Mouse (Mus musculus) limb, embryonic 14.5 days (tissue): ENCODE measurements around the gene Bckdhb. TPM values are rescaled to one million over a fixed set of nuclear protein-coding genes. Genes with fewer than 3 reads are reported as not detected.

Experiments used
- ATAC-seq: fragments of 200-750 bp; cut with Nextera tagmentation; 2 replicates; pipeline ENCODE4 v1.8.0; 2017; ENCODE audit warnings: low read depth, moderate number of reproducible peaks, moderate TSS enrichment; ENCODE audit not compliant: low FRiP score
- DNase-seq: peaks from one replicate; pipeline ENCODE4 v3.0.0-alpha.2; 2015; ENCODE audit warnings: low spot score
- H3K27ac ChIP-seq: fragments of 300-500 bp; sonication (generic); replicated peaks from 2 replicates; pipeline ENCODE4 v1.5.1; 2014; ENCODE audit warnings: low read depth, mild to moderate bottlenecking, low read length, moderate library complexity, mixed read lengths
- H3K27me3 ChIP-seq: fragments of 300-500 bp; sonication (generic); 2 replicates; pipeline ENCODE4 v1.6.1; 2014; ENCODE audit warnings: low read length, mixed read lengths; ENCODE audit not compliant: control insufficient read depth, insufficient read depth
- H3K36me3 ChIP-seq: fragments of 300-500 bp; sonication (generic); 2 replicates; pipeline ENCODE4 v1.6.1; 2014; ENCODE audit warnings: mild to moderate bottlenecking, low read length, moderate library complexity, mixed read lengths; ENCODE audit not compliant: control insufficient read depth, insufficient read depth
- H3K4me1 ChIP-seq: fragments of 300-500 bp; sonication (generic); 2 replicates; pipeline ENCODE4 v1.6.1; 2014; ENCODE audit warnings: antibody characterized with exemption, low read length, mixed read lengths; ENCODE audit not compliant: control insufficient read depth, insufficient read depth
- H3K4me2 ChIP-seq: fragments of 300-500 bp; sonication (generic); replicated peaks from 2 replicates; pipeline ENCODE4 v1.6.1; 2014; ENCODE audit warnings: low read depth, mild to moderate bottlenecking, low read length, moderate library complexity; ENCODE audit not compliant: severe bottlenecking
- H3K4me3 ChIP-seq: fragments of 300-500 bp; sonication (generic); replicated peaks from 2 replicates; pipeline ENCODE4 v1.5.1; 2014; ENCODE audit warnings: low read length
- H3K9ac ChIP-seq: fragments of 300-500 bp; sonication (generic); 2 replicates; pipeline ENCODE4 v1.6.1; 2014; ENCODE audit warnings: mild to moderate bottlenecking, low read depth, low read length, moderate library complexity; ENCODE audit not compliant: severe bottlenecking
- H3K9me3 ChIP-seq: fragments of 300-500 bp; sonication (generic); 2 replicates; pipeline ENCODE4 v1.6.1; 2016; ENCODE audit warnings: low read length; ENCODE audit not compliant: control insufficient read depth
- POLR2A ChIP-seq: fragments of 200-500 bp; IDR thresholded peaks from 2 replicates; pipeline ENCODE4 v1.8.0; 2012; ENCODE audit warnings: inconsistent platforms, mild to moderate bottlenecking, moderate library complexity, borderline replicate concordance; ENCODE audit not compliant: insufficient read depth, insufficient read length; ENCODE audit errors: extremely low read depth
- WGBS: fragments of 180-500 bp; shearing (Covaris S2); extraction: QIAGEN DNeasy Blood & Tissue Kit; methylation state at CpG from one replicate; pipeline ENCODE4 v1.1.7; 2014; 5-methylcytosine and 5-hydroxymethylcytosine counted together
- polyA plus RNA-seq, 2 experiments: library from polyadenylated mRNA; depleted of rRNA in 1 of 2; stranded (reverse) in 1 of 2; unstranded in 1 of 2; fragments of >200 nt; fragmentation: Nextera tagmentation in 1 of 2; extraction: Ambion mirVana in 1 of 2; gene quantifications; 2 replicates each; pipeline versions ENCODE4 v1.2.1 to v1.2.3; 2012 to 2014

The Bckdhb gene
- polyA plus RNA-seq, 2 experiments: 47.4 to 51.1 TPM

DNA sequence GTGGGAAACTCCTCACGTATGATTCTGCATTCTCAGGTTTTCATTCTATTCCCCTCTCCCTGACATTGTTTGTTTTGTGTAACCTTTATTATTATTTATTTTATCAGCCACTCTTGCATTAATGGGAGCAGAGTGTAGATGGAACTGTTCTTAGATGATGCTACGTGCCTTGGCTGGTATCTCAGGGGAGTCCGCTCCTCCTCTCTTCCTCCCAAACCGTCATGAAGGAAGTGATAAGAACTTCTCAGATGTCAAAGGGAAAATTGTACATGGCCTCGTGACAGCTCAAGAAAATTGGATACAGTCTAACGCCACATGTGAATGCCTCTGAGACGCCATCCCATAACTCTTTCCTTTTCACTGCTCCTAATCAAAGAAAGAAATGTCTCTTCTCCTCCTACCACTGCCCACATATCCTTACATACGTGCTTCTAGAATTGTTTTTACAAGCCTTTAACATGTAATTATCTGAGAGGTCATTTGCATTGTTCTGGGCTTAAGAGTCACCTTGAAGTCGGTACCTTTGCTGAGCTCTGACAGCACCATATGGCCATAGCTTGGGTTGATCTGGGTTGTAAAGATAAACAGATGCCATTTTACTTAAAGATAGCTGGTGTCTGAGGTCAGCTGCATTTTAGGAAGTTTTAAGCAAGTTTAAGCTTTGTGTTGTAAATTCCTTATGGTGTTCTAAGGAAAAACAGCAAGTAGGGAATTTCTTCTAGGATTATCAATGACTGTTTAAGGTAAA is 165.5 kb downstream of the Bckdhb start:
- Histone ChIP-seq H3K4me2 (no peak overlapping the region), H3K27ac (no peak overlapping the region), H3K4me1 (no peaks in the 10 kb centered on the region), H3K27me3 (no peaks in the 10 kb centered on the region), H3K36me3 (no peaks in the 10 kb centered on the region), H3K9ac (no peak overlapping the region), H3K9me3 (no peaks in the 10 kb centered on the region), H3K4me3 (no peak overlapping the region)
- TF ChIP-seq POLR2A: no peak
- WGBS: 57% methylated on average over 9 of the region's 9 CpGs
- DNase-seq: no peak
- no peak for ATAC-seq

DNA sequence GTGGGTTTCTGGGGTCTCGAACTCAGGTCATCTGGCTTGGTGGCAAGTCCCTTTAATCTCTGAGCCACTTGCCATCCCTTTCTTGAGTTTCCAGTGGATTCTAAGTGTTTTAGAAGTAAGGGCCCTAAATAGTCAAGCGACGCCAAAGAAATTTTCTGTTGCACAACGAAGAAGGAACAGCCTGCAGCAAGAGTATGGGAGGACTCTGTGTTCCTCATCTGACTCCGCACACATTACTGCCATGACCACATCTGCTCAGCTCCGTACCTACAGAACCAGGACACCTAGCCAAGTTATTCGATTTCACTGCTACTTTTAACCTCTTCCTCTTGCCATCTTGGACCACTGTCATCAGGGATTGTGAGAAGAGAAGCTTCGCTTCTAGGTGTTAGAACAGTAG is 168.0 kb downstream of the Bckdhb start:
- DNase-seq (no peak), ATAC-seq (no peak)
- no peaks in the 10 kb centered on the region for H3K9me3 ChIP-seq
- H3K27me3 ChIP-seq: no peaks in the 10 kb centered on the region
- TF ChIP-seq POLR2A: no peak
- no peak overlapping the region for H3K4me3 ChIP-seq
- H3K9ac ChIP-seq: no peak overlapping the region
- no peaks in the 10 kb centered on the region for H3K4me1 ChIP-seq
- 88% methylated on average over 8 of the region's 8 CpGs for WGBS
- H3K27ac ChIP-seq: no peak overlapping the region
- H3K36me3 ChIP-seq: no peaks in the 10 kb centered on the region
- no peak overlapping the region for H3K4me2 ChIP-seq

DNA sequence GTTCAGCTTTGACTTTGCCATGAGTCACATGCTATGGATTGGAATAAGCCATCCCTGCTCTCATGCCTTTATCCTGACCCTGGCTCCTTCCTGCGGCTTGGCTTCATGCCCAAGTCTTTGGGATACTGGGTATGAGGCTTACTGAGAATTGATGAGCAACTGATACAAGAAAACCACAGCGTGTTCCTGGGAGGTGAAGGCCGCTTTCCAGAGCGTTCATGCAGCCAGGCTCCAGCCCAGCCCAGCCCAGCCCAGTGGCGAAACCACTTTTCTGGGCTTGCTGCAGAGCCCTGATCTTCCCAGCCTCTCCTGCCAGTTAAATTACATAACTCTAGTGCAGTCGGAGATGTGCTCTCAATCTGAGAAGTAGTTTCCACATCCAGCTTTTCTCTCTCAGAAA is 169.2 kb downstream of the Bckdhb start:
- Histone ChIP-seq H3K27ac (no peak overlapping the region), H3K9me3 (no peaks in the 10 kb centered on the region), H3K36me3 (no peaks in the 10 kb centered on the region), H3K4me2 (no peak overlapping the region), H3K4me1 (no peaks in the 10 kb centered on the region), H3K9ac (no peak overlapping the region), H3K27me3 (no peaks in the 10 kb centered on the region), H3K4me3 (no peak overlapping the region)
- DNase-seq (no peak), ATAC-seq (no peak)
- WGBS: 91% methylated on average over 6 of the region's 6 CpGs
- no peak for TF ChIP-seq POLR2A

DNA sequence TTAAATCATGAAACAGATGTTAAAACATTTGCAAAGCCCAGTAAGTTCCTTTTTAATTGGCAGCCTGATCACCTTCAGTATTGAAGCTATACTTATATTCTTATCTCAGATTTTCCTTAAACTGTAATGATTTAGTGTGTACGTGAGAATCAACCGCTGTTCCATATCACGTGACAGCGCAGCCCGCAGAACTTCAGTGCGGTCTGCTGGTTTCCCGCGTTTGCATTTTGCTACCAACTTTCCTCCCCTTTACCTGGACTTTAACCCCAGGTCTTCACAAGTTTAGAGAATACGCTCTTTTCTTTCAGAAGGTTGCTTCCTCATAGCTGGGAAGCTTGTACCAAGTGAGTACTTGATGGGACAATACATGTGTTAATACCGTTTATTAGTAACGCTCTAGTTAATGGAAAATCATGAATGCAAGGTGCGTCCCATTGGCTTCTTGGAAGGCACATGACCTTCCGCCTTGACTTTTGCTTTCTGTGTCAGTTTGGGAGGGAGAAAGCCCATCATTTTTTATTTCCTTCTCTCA is 171.6 kb downstream of the Bckdhb start:
- no peaks in the 10 kb centered on the region for H3K4me1 ChIP-seq
- no peaks in the 10 kb centered on the region for H3K9me3 ChIP-seq
- no peak for ATAC-seq
- no peak overlapping the region for H3K4me2 ChIP-seq
- WGBS: 93% methylated on average over 13 of the region's 13 CpGs
- TF ChIP-seq POLR2A: no peak
- no peak overlapping the region for H3K4me3 ChIP-seq
- no peaks in the 10 kb centered on the region for H3K27me3 ChIP-seq
- DNase-seq: no peak
- no peak overlapping the region for H3K27ac ChIP-seq
- no peak overlapping the region for H3K9ac ChIP-seq
- H3K36me3 ChIP-seq: no peaks in the 10 kb centered on the region

DNA sequence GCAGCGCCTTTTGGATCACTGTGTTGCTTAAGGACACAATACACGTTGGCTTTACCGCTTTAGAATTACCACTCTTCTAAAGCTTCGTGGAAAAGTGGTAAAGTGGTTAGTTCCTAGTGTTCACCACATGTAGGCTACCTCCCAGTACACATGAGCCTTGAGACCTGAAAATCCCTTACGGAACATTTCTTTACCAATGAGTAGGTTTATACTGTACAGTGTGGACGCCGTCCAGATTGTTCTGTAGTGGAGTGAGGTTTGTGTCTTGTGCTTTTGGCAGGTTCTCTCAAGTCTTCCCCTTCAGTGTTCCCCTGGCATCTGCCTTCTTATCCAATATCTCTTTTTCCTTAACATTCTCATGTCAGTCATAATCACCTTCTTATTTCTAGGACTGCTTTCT is 178.4 kb downstream of the Bckdhb start:
- H3K9ac ChIP-seq: no peak overlapping the region
- no peak overlapping the region for H3K4me3 ChIP-seq
- H3K4me2 ChIP-seq: no peak overlapping the region
- no peak overlapping the region for H3K27ac ChIP-seq
- TF ChIP-seq POLR2A: no peak
- ATAC-seq (no peak), DNase-seq (no peak)
- no peaks in the 10 kb centered on the region for H3K27me3 ChIP-seq
- H3K4me1 ChIP-seq: peaks cover 21% of the 10 kb centered on the region
- H3K9me3 ChIP-seq: no peaks in the 10 kb centered on the region
- H3K36me3 ChIP-seq: no peaks in the 10 kb centered on the region
- WGBS: 73% methylated on average over 7 of the region's 7 CpGs

DNA sequence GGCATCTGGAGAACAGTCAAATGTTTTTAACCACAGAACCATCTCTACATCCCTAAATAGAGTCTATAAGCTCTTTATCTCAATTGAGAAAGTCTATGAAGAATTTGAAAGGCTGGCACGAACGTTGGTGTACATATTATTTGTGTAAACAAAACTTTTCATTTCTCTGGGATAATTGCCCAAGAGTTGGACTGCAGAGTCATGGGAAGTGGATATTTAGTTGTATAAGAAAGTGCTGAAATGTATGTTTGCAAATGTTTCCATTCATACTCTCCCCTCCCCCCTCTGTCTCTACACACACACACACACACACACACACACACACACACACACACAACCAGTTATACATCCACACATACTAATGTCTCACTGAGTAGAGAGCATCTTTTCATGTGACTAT is 181.5 kb downstream of the Bckdhb start:
- H3K27ac ChIP-seq: no peak overlapping the region
- no peak overlapping the region for H3K4me2 ChIP-seq
- ATAC-seq (no peak), DNase-seq (no peak)
- H3K4me3 ChIP-seq: no peak overlapping the region
- H3K36me3 ChIP-seq: no peaks in the 10 kb centered on the region
- TF ChIP-seq POLR2A: no peak
- no peak overlapping the region for H3K9ac ChIP-seq
- H3K27me3 ChIP-seq: no peaks in the 10 kb centered on the region
- H3K4me1 ChIP-seq: peaks cover 40% of the 10 kb centered on the region
- no peaks in the 10 kb centered on the region for H3K9me3 ChIP-seq
- WGBS: 79% methylated on average over 2 of the region's 2 CpGs
